Mouse (Mus musculus) lung, postnatal 4 days (tissue): ENCODE measurements at regions not wholly inside any gene's neighbourhood (a gene's known extent, or its start where the extent isn't known, plus 50 kb on each side); places are given as distances from the start of the nearest gene placed in this dataset.
A peak's percentile ranks its signal among the peaks of the same experiment; 100 is the strongest.

Experiments used
- DNase-seq, 2 experiments: peaks; one replicate each; pipeline ENCODE4 v3.0.0; 2021

DNA sequence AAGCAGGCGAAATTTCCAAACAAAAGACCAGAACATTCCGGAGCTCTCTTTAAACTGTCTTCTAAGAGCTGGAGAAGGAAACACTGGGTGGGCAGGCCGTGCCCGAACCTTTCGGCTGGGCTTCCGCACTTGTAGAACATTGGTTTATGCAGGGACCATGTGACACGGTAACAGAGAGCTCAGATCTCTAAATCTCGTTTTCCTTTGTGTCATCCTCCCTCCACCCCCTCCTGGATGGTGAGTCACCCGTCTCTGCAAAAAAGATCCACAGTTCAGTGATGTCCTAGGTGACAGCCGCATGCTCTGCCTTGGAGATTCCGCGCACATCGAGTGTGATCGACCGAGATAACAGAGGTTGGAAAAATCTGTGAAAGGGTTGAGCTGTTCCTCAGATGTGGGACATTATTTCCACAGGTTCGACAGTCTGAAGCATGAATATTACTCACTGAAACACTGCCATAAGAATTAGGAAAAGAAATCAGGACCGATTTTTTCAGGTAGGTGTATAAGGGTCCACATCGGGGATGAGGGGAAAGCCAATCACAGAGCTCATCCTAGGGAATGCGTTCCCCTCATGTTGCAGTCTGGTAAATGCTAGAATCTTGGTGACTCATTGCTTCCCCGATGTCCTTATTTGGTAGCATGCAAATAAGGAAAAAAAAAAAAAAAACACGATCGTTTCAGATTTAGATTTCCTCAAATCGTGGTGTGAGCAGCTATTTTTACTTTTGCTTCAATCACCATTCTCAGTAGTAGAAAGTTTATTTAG, 70.0 kb upstream of the Foxo1 start:
- peak; percentile 69 to 73 for DNase-seq

DNA sequence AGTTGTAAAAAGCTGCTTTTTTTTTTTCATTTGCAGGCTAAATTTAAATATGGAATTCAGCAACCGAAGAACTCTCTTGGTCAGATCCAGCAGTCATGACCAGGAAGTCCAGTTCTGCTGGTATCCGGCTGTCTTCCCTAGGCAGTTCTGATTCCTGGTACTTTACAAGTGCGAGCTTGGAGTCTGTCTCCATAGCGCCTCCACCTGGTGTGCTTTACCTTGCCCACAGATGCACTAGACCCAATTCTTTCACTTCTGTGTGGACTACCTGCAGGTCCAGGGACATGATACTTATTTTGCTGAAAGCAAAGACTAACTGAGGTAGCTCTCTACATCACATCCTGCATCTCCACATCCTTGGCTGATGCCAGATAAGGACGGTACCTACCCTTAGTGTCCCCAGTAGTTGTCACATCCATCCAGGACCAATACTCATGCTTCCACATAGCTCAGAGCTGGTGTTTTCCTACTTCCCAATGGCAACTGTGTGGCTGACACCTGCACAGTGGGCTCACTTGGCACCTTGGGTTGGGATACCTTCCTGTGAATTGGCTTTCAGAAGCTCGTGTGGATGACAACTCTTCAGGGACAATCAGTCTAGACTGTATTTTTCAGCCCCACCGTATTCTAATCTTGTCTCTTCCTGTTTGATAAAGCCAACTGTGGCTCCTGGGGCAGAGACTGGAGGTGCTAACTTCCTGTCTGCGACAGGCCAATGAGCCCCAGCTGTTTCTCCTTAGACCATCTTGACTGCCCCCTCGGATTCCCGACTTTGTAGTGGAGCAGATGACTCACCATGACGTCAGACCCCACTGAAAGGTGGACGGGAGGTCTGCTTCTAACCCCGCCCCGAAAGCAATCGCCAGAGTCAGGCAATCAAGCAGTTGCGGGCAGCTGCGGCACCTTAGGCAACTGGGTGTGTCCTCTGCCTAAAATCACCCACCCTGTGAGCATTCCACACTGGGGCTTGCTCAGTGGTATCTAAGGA, 69.1 kb upstream of the Foxo1 start:
- peak; percentile 36 to 43 for DNase-seq

DNA sequence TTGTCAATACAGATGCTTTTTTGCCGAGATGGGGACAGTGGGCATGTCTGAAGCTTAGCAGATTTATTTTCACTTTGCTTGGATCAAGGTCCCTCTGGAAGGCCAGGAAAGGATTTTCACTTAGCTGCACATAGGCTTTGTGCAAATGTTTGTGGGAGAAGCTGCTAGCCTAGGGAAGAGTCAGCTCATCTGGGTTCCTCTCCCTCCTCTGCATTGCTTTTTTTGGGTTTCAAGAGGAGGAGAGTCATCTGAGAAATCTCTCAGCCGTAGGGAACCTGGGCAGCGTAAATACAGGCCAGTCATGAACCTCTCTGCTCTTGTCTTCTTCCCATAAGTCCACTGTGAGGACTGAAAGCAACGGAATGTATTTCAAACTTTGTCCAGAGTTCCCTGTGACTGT, 68.0 kb upstream of the Foxo1 start:
- DNase-seq: no peak

DNA sequence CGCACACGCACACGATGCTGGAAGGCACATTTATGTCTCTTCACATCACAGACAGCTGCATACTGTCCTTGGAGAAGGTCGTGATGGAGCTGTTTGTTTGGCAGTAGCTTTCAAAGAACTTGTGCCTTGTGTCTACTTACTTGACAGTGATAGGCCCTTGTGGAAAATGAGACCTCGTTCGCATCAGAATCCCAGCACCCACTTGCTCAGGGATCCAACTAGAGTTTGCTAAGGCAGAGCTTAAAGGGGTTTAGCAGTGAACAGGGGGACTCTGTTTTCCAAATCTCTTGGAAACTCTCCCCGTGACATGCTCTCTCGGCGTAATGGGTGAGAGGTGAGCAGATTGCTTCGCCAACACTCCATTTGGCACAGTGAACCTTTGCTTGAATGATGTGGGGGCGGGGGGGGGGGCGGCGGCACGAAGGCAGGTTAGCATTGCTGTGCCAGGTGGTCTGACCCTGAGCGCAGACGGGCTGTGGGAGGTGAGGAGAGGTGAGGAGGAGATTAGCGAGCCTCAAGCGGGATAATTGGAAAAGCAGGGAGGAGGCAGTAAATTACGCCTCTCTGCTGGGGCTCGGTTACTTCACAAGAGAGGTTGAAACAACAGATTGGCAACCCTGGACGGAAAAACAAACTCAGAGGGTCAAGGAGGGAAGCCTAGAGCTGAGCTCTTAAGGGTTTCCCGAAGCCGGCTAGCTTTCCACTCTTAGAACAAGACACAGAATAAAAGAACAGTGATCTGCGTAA, 57.4 kb upstream of the Foxo1 start:
- DNase-seq: peak in 1 of 2 experiments; percentile 22

DNA sequence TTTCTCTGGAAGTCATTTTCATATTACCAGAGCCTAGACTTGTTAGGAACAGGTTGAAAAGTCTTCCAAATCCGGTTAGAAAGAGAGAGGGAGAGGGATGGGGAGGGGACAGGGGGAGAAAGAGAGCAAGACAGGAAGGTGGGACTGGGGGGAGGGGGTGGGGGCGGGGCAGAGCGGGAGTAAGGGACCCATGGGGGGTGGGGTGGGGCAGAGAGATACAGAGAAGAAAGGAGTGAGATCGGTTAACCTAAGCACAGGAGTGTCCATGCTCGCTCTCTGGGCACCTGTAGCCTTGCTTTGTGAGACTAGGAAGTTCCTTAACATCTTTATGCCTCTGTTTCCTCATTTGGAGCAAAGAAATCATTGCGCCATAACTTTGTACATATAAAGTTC, 56.8 kb upstream of the Foxo1 start:
- DNase-seq: no peak

DNA sequence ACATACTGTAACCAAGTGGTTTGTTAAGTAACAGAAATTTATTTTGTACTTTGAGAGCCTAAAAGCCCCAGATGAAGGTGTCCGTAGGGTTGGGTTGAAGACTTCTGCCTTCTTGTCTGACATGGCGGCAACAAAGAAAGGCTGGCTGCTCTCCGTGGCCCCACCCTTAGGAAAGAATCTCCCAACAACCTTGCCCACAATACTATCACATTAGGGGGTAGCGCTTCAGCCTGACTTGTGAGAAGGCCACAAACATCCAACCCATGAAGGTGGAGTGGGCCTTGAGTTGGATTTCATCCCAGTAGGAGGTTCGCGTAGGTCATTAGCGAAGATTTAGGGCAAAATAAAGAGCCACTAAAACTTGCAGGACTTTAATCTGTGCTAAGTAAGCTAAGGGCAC, 54.0 kb upstream of the Foxo1 start:
- DNase-seq: no peak

DNA sequence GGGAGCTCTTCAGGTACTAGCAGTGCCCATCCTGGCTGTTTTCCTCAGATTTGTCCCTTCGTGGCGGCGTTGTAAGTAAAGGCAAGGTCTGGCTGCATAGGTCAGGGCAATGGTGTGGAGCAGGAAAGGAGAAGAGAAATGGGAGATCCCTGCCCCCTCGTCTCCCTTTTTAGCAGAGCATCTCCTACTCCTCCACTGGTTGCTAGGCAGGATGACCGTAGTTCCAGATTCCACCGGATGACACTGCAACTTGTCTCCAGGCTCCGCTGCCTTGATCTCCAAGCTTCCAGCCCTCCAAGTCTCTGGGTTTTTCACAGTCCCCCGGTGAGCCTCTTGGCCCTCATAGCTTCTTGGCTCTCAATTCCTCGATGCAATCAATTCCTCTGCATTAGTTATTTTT, 53.1 kb upstream of the Foxo1 start:
- no peak for DNase-seq
